Mouse (Mus musculus) spleen, adult 2 months (tissue): ENCODE measurements around the gene Mplkip. TPM values are rescaled to one million over a fixed set of nuclear protein-coding genes. Genes with fewer than 3 reads are reported as not detected.

Experiments
- DNase-seq, 2 experiments: peaks; one replicate each; pipeline versions ENCODE4 v3.0.0 to v3.0.0-alpha.2; 2012 to 2021; ENCODE audit warnings: low spot score in 2 of 2, low read depth in 1 of 2
- H3K27ac ChIP-seq: fragments of 200-500 bp; 2 replicates; pipeline ENCODE4 v1.5.1; 2012; ENCODE audit warnings: low read length, inconsistent platforms; ENCODE audit not compliant: insufficient read depth
- H3K27me3 ChIP-seq: fragments of 200-500 bp; 2 replicates; pipeline ENCODE4 v1.6.1; 2012; ENCODE audit warnings: mild to moderate bottlenecking, moderate library complexity, low read length, inconsistent platforms; ENCODE audit not compliant: control insufficient read depth, insufficient read depth
- H3K36me3 ChIP-seq: fragments of 200-500 bp; 2 replicates; pipeline ENCODE4 v1.6.1; 2012; ENCODE audit warnings: mild to moderate bottlenecking, low read length, inconsistent platforms; ENCODE audit not compliant: control insufficient read depth, insufficient read depth
- H3K4me1 ChIP-seq: fragments of 200-500 bp; 2 replicates; pipeline ENCODE4 v1.6.1; 2011; ENCODE audit warnings: inconsistent platforms; ENCODE audit not compliant: control insufficient read depth, insufficient read depth, insufficient read length
- H3K4me3 ChIP-seq: fragments of 200-500 bp; 2 replicates; pipeline ENCODE4 v1.5.1; 2011; ENCODE audit warnings: mild to moderate bottlenecking, inconsistent platforms; ENCODE audit not compliant: insufficient read depth, insufficient read length; ENCODE audit errors: extremely low read depth
- CTCF ChIP-seq: fragments of 200-500 bp; IDR thresholded peaks from 2 replicates; pipeline ENCODE4 v1.5.1; 2011; ENCODE audit warnings: mild to moderate bottlenecking, inconsistent platforms; ENCODE audit not compliant: insufficient read depth, insufficient read length, insufficient replicate concordance; ENCODE audit errors: extremely low read depth
- POLR2A ChIP-seq: fragments of 200-500 bp; IDR thresholded peaks from 2 replicates; pipeline ENCODE4 v1.6.1; 2011; ENCODE audit warnings: low read depth, low read length, inconsistent platforms
- WGBS: fragments of 180-500 bp; shearing (Covaris S2); methylation state at CpG from one replicate; pipeline ENCODE4 v1.1.7; 2018; 5-methylcytosine and 5-hydroxymethylcytosine counted together
- polyA plus RNA-seq: library from polyadenylated mRNA; depleted of rRNA; stranded (reverse); fragments of >200 nt; gene quantifications from 2 replicates; pipeline ENCODE4 v1.2.3, GENCODE M21; 2012; rRNA removed

Mplkip gene
- polyA plus RNA-seq, 1 experiment = 8.0 TPM

- H3K36me3 ChIP-seq = peaks cover 24% of the 10 kb centered on the region
- no peak for DNase-seq
- no peak overlapping the region for H3K4me3 ChIP-seq
- no peak overlapping the region for H3K27ac ChIP-seq
- whole genome bisulfite sequencing = 97% methylated on average over 1 of the region's 1 CpGs
- TF ChIP-seq CTCF = no peak
- TF ChIP-seq POLR2A = no peak
- no peaks in the 10 kb centered on the region for H3K27me3 ChIP-seq
- H3K4me1 ChIP-seq = no peaks in the 10 kb centered on the region
Measured at GRCm38 (mm10) chr13:17717357-17717756, 22.4 kb downstream of the Mplkip start.

- no peaks in the 10 kb centered on the region for H3K27me3 ChIP-seq
- H3K36me3 ChIP-seq = peaks cover 14% of the 10 kb centered on the region
- DNase-seq = no peak
- WGBS = 86% methylated on average over 4 of the region's 4 CpGs
- H3K27ac ChIP-seq = no peak overlapping the region
- no peak overlapping the region for H3K4me3 ChIP-seq
- no peaks in the 10 kb centered on the region for H3K4me1 ChIP-seq
- TF ChIP-seq CTCF = no peak
- no peak for TF ChIP-seq POLR2A
Measured at GRCm38 (mm10) chr13:17727922-17728321, 32.9 kb downstream of the Mplkip start.

GRCm38 (mm10) chr13:17728798-17729197 is 33.8 kb downstream of the Mplkip start:
- no peaks in the 10 kb centered on the region for H3K4me1 ChIP-seq

More at GRCm38 (mm10) chr13:17728798-17729197, 33.8 kb downstream of the Mplkip start:
- no peak for DNase-seq
- TF ChIP-seq POLR2A (no peak), CTCF (no peak)
- Histone ChIP-seq H3K36me3 (peaks cover 12% of the 10 kb centered on the region), H3K4me3 (no peak overlapping the region), H3K27ac (no peak overlapping the region), H3K27me3 (no peaks in the 10 kb centered on the region)
- 89% methylated on average over 3 of the region's 3 CpGs for WGBS

Other genes with a start within 250 kb of the Mplkip start
- gene Sugct, start 361 bp downstream of the Mplkip start, polyA plus RNA-seq = 0.18 and 0.34 TPM in 2 replicates
- 43.8 and 80.2 TPM in 2 replicates for gene Cdk13, start 109.9 kb downstream of the Mplkip start, polyA plus RNA-seq
- gene Rala, start 249.0 kb downstream of the Mplkip start, polyA plus RNA-seq = 6.9 and 7.0 TPM in 2 replicates